Mouse (Mus musculus) olfactory bulb, adult 2 months (tissue): Measurements from ENCODE around the gene Ifit2. TPM values are rescaled to one million over a fixed set of nuclear protein-coding genes. Genes with fewer than 3 reads are reported as not detected.
A peak's percentile ranks its signal among the peaks of the same experiment; 100 is the strongest.

Experiments
- H3K27ac ChIP-seq: fragments of 200-500 bp; 2 replicates; pipeline ENCODE4 v1.5.1; 2012; ENCODE audit warnings: low read depth, low read length; ENCODE audit not compliant: insufficient read depth
- H3K4me1 ChIP-seq: fragments of 200-500 bp; 2 replicates; pipeline ENCODE4 v1.6.1; 2012; ENCODE audit warnings: low read length; ENCODE audit not compliant: control insufficient read depth, insufficient read depth
- H3K4me3 ChIP-seq: fragments of 200-500 bp; 2 replicates; pipeline ENCODE4 v1.5.1; 2012; ENCODE audit warnings: mild to moderate bottlenecking, low read depth, low read length, moderate library complexity; ENCODE audit not compliant: insufficient read depth
- CTCF ChIP-seq: fragments of 200-500 bp; IDR thresholded peaks from 2 replicates; pipeline ENCODE4 v1.5.1; 2012; ENCODE audit warnings: low read depth, mild to moderate bottlenecking, low read length, moderate library complexity; ENCODE audit not compliant: insufficient read depth
- POLR2A ChIP-seq: fragments of 200-500 bp; IDR thresholded peaks from 2 replicates; pipeline ENCODE4 v1.6.1; 2012; ENCODE audit warnings: mild to moderate bottlenecking, low read depth, low read length, moderate library complexity; ENCODE audit not compliant: insufficient read depth
- WGBS: fragments of 180-500 bp; shearing (Covaris S2); methylation state at CpG from one replicate; pipeline ENCODE4 v1.1.7; 2018; 5-methylcytosine and 5-hydroxymethylcytosine counted together
- polyA plus RNA-seq: library from polyadenylated mRNA; stranded (reverse); fragments of >200 nt; gene quantifications from 2 replicates; pipeline ENCODE4 v1.2.4, GENCODE M21; 2012; ENCODE audit warnings: low replicate concordance; ENCODE audit not compliant: missing spikeins, insufficient read depth, insufficient read length

Gene Ifit2
- not detected in 2 replicates for polyA plus RNA-seq

GRCm38 (mm10) chr19:34550534-34551223 lies at the start of gene Ifit2:
Gene Ifit2 (plus strand): TSS chr19:34550694.
- under 1% methylated on average over 22 of the region's 22 CpGs for whole genome bisulfite sequencing
- TF ChIP-seq CTCF (peak; percentile 85), POLR2A (no peak)
- Histone ChIP-seq H3K27ac (peak within 1 kb of the TSS; percentile 85), H3K4me1 (0 out of 2 replicates have a peak, but pooled peaks cover 4% of the 10 kb centered on the region), H3K4me3 (peak within 1 kb of the TSS; percentile 62)

DNA sequence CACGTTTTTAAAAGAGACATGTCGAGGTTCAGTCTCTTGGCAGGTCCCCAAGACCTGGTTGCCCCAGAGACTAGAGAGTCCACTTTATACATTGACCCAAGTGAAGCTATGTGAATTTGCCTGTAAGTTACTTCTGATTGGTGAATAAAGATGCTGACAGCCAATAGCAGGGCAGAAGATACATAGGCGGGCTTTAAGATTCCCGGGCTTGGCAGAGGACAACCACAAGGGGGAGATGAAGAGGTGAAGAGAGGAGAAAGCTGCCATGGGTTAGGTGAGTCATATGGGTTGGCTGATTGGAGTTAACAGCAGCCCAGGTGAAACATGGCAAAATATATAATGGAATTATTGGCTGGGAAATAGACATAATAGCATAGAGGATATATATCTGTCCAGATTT lies 49.7 kb upstream of the Ifit2 start:
- Histone ChIP-seq H3K27ac (no peak overlapping the region), H3K4me3 (no peak overlapping the region), H3K4me1 (no peaks in the 10 kb centered on the region)
- TF ChIP-seq CTCF (no peak), POLR2A (no peak)
- 58% methylated on average over 4 of the region's 4 CpGs for WGBS

- TF ChIP-seq CTCF: no peak
- TF ChIP-seq POLR2A: no peak
- WGBS: 85% methylated on average over 12 of the region's 12 CpGs
- Histone ChIP-seq H3K4me3 (no peak overlapping the region), H3K4me1 (no peaks in the 10 kb centered on the region), H3K27ac (no peak overlapping the region)
These were observed 45.3 kb upstream of the Ifit2 start for GRCm38 (mm10) chr19:34505161-34505721.

- no peaks in the 10 kb centered on the region for H3K4me1 ChIP-seq
- no peak overlapping the region for H3K27ac ChIP-seq
- H3K4me3 ChIP-seq: no peak overlapping the region
- WGBS: 92% methylated on average over 5 of the region's 5 CpGs
- no peak for TF ChIP-seq CTCF
- TF ChIP-seq POLR2A: no peak
These were observed 39.8 kb upstream of the Ifit2 start for GRCm38 (mm10) chr19:34510717-34511116.

DNA sequence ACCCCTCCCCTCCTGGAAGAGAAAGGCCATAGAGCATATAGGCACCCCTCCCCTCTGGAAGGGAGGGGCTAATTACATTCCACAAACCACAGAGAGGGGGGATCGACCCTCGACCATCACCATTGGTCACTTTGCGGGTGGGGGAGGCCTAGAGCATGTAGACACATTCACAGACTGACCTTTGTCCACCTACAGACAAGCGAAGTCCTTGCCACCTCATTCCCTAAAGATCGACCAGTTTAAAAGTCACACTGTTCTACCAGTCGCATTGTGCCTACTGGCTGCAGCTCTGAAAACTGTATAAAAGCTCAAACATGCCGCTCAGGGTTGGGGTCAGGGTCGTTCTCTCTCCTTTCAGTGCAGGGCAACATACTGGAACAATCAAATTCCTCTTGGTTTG lies 39.0 kb upstream of the Ifit2 start:
- TF ChIP-seq CTCF (no peak), POLR2A (no peak)
- no peak overlapping the region for H3K4me3 ChIP-seq
- H3K27ac ChIP-seq: no peak overlapping the region
- WGBS: 78% methylated on average over 8 of the region's 8 CpGs
- H3K4me1 ChIP-seq: no peaks in the 10 kb centered on the region

DNA sequence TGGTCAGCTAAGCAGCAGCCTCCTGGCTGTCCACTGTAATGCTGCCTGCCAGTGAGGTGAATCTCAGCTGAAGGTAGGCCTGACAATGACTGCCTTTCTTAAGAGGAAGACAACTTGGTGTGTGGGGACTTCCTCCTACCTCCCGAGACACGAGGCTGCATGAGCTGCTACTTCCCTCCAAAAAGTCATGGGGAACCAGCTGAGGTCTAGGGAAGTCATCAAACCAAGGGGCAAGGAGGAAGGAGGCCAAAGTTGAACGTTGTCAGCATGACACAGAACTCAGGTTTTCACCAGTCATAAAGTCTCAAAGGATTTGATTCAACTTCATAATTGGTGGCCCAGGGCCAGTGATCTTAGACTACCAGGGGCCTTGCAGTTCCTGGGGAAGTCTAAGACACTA lies 34.8 kb upstream of the Ifit2 start:
- no peak overlapping the region for H3K4me3 ChIP-seq
- TF ChIP-seq POLR2A: no peak
- no peak for TF ChIP-seq CTCF
- 74% methylated on average over 3 of the region's 3 CpGs for WGBS
- no peak overlapping the region for H3K27ac ChIP-seq
- H3K4me1 ChIP-seq: no peaks in the 10 kb centered on the region; the same call in 1 of the 2 replicates

DNA sequence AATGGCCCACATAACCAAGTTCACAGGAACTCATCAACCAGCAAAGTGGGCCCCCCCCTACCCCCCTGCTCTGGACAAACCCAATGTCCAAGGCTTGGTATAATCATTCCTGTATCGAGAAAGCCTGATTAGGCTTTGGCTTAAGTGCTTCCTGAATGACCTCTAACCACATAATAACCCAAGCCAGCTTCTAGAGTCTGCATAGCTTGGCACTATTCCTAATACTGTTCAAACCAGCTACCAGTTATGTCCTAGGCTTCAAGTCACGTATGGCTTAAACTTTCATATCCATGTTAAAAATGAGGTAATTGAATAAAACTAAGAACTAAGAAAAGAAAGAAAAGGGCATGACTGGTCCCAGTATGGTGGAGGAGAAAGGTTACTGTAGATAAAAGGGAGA lies 34.1 kb upstream of the Ifit2 start:
- no peaks in the 10 kb centered on the region; the same call in 1 of the 2 replicates for H3K4me1 ChIP-seq
- no peak overlapping the region for H3K4me3 ChIP-seq
- no peak overlapping the region for H3K27ac ChIP-seq
- TF ChIP-seq POLR2A (no peak), CTCF (no peak)
- WGBS: 90% methylated on average over 2 of the region's 2 CpGs

DNA sequence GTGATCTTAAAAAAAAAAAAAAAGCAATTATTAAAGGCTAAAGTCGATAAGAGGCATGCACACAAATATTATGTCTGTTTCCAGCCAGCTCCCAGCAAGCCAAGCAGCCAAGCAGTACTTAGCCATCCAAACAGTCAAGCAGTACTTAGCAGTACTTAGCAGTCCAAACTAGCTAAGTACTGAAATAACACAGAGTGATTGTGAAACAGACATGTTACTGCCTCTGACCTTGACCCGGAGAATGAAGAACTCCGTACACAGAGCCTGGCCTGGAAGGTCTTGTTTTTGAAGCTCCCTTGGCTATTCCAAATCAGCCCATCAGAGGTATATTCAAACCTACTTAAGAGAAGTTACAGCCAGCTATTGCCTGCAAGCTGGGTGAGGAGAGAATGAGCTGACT lies 33.3 kb upstream of the Ifit2 start:
- no peak for TF ChIP-seq POLR2A
- no peak for TF ChIP-seq CTCF
- H3K4me1 ChIP-seq: no peaks in the 10 kb centered on the region; the same call in 1 of the 2 replicates
- H3K4me3 ChIP-seq: no peak overlapping the region
- WGBS: 78% methylated on average over 3 of the region's 3 CpGs
- no peak overlapping the region for H3K27ac ChIP-seq

- TF ChIP-seq POLR2A: no peak
- TF ChIP-seq CTCF: no peak
- WGBS: 92% methylated on average over 13 of the region's 13 CpGs
- no peaks in the 10 kb centered on the region; the same call in 1 of the 2 replicates for H3K4me1 ChIP-seq
These were observed 32.5 kb upstream of the Ifit2 start for GRCm38 (mm10) chr19:34517812-34518594.

More at GRCm38 (mm10) chr19:34517812-34518594, 32.5 kb upstream of the Ifit2 start:
- H3K4me3 ChIP-seq: no peak overlapping the region
- H3K27ac ChIP-seq: no peak overlapping the region
